Mouse (Mus musculus): ENCODE data around the gene Epb41l2. TPM values are rescaled to one million over a fixed set of nuclear protein-coding genes. Genes with fewer than 3 reads are reported as not detected.

Gene Epb41l2
- polyA plus RNA-seq, 1 experiment, result 37.9 TPM

DNA sequence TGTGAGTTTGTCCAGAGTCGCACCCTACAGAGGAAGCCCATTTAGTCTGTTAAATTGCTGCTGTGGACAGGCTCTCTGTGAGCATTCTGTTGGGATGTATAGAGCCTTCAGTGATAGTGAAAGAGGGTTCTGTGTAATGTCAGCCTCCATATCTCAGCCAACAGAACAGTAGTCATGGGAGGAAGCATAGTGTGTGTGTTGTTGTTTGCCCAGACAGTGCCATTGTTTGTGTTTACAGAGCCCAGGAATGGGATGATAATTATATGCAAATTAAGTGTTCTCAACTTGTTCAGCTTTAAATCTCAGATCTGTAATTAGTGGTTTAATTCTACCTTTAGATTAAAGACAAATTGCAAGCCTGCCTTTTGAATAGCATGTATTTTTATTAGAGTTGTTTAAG, 102.2 kb downstream of the Epb41l2 start:
- H3K79me3 ChIP-seq (ENCODE audit: low read depth), result peaks cover 15% of the 10 kb centered on the region

DNA sequence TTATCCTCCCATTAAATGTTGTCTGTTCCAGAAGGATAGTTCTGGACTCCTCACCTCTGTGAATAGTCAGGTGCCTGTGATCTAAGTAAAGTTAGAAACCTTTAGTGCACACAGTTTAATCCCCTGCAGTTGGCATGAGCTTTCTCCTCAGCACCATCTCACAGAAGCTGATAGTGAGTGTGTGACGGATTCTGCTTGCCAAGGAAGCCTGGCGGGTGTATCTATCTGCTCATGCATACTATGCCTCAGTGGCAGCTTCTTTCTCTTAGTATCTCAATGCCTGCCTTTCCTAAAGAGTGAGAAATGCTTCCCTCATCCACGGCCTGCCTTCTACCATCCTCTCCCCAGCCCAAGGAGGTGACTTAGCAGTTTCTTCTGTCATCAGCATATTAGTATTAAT, 103.1 kb downstream of the Epb41l2 start:
- Histone ChIP-seq H3ac (ENCODE audit: control insufficient read depth, insufficient read length, low read depth) (no peak overlapping the region), H3K27me3 (ENCODE audit: control insufficient read depth, insufficient read depth, insufficient read length) (no peaks in the 10 kb centered on the region), H3K36me3 (ENCODE audit: control insufficient read depth, insufficient read depth) (peaks cover 33% of the 10 kb centered on the region), H3K79me3 (ENCODE audit: low read depth) (peaks cover 18% of the 10 kb centered on the region), H3K79me2 (ENCODE audit: control insufficient read depth, insufficient read depth) (peaks cover 61% of the 10 kb centered on the region), H3K4me3 (ENCODE audit: insufficient read depth, poor library complexity, severe bottlenecking) (no peak overlapping the region)
- TF ChIP-seq MYOG (IDR thresholded peaks at IDR 0.05; ENCODE audit: control insufficient read depth, extremely low read depth, insufficient read length) (no peak), MAX (IDR thresholded peaks at IDR 0.05) (no peak), FOSL1 (IDR thresholded peaks at IDR 0.05; ENCODE audit: insufficient read depth, low read length, poor library complexity, severe bottlenecking) (no peak), USF1 (IDR thresholded peaks at IDR 0.05; ENCODE audit: low read depth) (no peak)

More for the DNA sequence above, 102.2 kb downstream of the Epb41l2 start:
- TF ChIP-seq MAX (IDR thresholded peaks at IDR 0.05) (no peak), MYOD1 (IDR thresholded peaks at IDR 0.05; ENCODE audit: control insufficient read depth, insufficient read length, low read depth) (no peak), CEBPB (IDR thresholded peaks at IDR 0.05; ENCODE audit: low read depth) (no peak), CTCF (IDR thresholded peaks at IDR 0.05; ENCODE audit: control insufficient read depth, insufficient read depth, insufficient read length) (no peak), USF1 (IDR thresholded peaks at IDR 0.05; ENCODE audit: low read depth) (no peak), MYOG (IDR thresholded peaks at IDR 0.05; ENCODE audit: control insufficient read depth, extremely low read depth, insufficient read length) (no peak), FOSL1 (IDR thresholded peaks at IDR 0.05; ENCODE audit: insufficient read depth, low read length, poor library complexity, severe bottlenecking) (no peak)
- no peaks in the 10 kb centered on the region for H3K27me3 ChIP-seq (ENCODE audit: control insufficient read depth, insufficient read depth, insufficient read length)
- H3ac ChIP-seq (ENCODE audit: control insufficient read depth, insufficient read length, low read depth), result no peak overlapping the region
- H3K79me2 ChIP-seq (ENCODE audit: control insufficient read depth, insufficient read depth), result peaks cover 60% of the 10 kb centered on the region
- peaks cover 41% of the 10 kb centered on the region for H3K36me3 ChIP-seq (ENCODE audit: control insufficient read depth, insufficient read depth)
- no peak overlapping the region for H3K4me3 ChIP-seq (ENCODE audit: insufficient read depth, poor library complexity, severe bottlenecking)

DNA sequence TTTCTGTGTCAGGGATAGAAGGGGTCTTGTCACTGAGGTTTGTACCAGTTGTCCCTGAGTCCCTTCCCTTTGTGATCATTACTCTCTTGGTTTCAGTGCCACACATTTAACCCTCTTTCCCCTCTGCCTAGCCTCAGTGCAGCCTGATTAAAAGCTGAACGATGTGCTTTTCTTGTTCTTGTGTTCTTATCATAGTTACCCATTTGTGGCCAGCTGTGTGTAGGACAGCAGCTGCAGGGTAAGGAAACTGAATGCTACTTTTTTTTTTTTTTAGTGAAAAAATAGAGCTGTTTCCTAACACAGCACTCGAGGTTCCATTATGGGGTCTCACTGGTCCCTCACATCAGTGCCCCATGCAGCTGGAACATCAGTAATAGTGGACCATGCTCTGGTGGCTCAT, 106.9 kb downstream of the Epb41l2 start:
- peaks cover 49% of the 10 kb centered on the region for H3K36me3 ChIP-seq (ENCODE audit: control insufficient read depth, insufficient read depth)
- TF ChIP-seq CTCF (IDR thresholded peaks at IDR 0.05; ENCODE audit: control insufficient read depth, insufficient read depth, insufficient read length) (no peak), USF1 (IDR thresholded peaks at IDR 0.05; ENCODE audit: low read depth) (no peak), CEBPB (IDR thresholded peaks at IDR 0.05; ENCODE audit: low read depth) (no peak), MYOD1 (IDR thresholded peaks at IDR 0.05; ENCODE audit: control insufficient read depth, insufficient read length, low read depth) (no peak), MYOG (IDR thresholded peaks at IDR 0.05; ENCODE audit: control insufficient read depth, extremely low read depth, insufficient read length) (no peak), FOSL1 (IDR thresholded peaks at IDR 0.05; ENCODE audit: insufficient read depth, low read length, poor library complexity, severe bottlenecking) (no peak)
- no peak overlapping the region for H3ac ChIP-seq (ENCODE audit: control insufficient read depth, insufficient read length, low read depth)
- H3K79me2 ChIP-seq (ENCODE audit: control insufficient read depth, insufficient read depth), result peaks cover 51% of the 10 kb centered on the region
- no peaks in the 10 kb centered on the region for H3K27me3 ChIP-seq (ENCODE audit: control insufficient read depth, insufficient read depth, insufficient read length)
- peaks cover 16% of the 10 kb centered on the region for H3K79me3 ChIP-seq (ENCODE audit: low read depth)
- H3K4me3 ChIP-seq (ENCODE audit: insufficient read depth, poor library complexity, severe bottlenecking), result no peak overlapping the region

DNA sequence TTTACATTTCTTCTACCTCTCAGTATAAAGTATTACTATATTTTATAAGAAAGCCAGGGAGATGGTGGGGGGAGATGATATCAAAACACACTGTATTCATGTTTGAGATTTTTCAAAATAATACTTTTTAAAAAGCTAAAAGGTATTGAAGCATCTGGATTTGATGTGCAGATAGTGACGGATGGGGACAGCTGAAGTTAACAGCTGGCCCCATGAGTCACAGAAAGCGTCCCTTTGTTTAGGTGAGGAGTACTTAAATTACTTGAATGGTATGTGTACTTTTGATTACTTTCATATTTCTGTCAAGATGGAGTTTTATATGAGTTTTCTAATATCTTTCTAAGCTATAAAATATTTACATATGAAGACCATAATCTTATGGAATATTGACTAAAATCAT, 112.3 kb downstream of the Epb41l2 start:
- Histone ChIP-seq H3K79me2 (ENCODE audit: control insufficient read depth, insufficient read depth) (peaks cover 10% of the 10 kb centered on the region), H3K27me3 (ENCODE audit: control insufficient read depth, insufficient read depth, insufficient read length) (no peaks in the 10 kb centered on the region), H3ac (ENCODE audit: control insufficient read depth, insufficient read length, low read depth) (no peak overlapping the region), H3K36me3 (ENCODE audit: control insufficient read depth, insufficient read depth) (peaks cover 63% of the 10 kb centered on the region), H3K4me3 (ENCODE audit: insufficient read depth, poor library complexity, severe bottlenecking) (no peak overlapping the region), H3K79me3 (ENCODE audit: low read depth) (peaks cover 5% of the 10 kb centered on the region)
- TF ChIP-seq MYOD1 (IDR thresholded peaks at IDR 0.05; ENCODE audit: control insufficient read depth, insufficient read length, low read depth) (peak; percentile 97), MYOG (IDR thresholded peaks at IDR 0.05; ENCODE audit: control insufficient read depth, extremely low read depth, insufficient read length) (no peak), FOSL1 (IDR thresholded peaks at IDR 0.05; ENCODE audit: insufficient read depth, low read length, poor library complexity, severe bottlenecking) (peak; percentile 57)

DNA sequence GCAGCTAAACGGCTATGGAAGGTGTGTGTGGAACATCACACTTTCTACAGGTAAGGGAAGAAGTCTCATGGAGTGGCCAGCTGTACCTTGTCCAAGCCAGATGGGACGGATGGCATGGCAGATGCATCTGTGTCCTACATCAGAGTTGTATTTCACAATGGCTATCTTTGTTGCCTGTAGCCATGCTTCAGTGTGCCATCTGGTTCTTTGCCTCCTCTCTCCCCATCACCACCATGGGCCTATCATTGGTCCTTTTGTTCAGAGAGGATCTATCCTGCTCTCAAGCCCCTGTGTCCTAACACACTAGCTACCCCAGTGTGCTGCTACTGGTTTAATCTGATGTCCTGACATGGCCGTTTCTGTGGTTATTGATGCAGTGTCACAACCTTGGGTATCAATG, 120.1 kb downstream of the Epb41l2 start:
- Histone ChIP-seq H3K79me3 (ENCODE audit: low read depth) (peaks cover 2% of the 10 kb centered on the region), H3K79me2 (ENCODE audit: control insufficient read depth, insufficient read depth) (no peaks in the 10 kb centered on the region), H3K4me3 (ENCODE audit: insufficient read depth, poor library complexity, severe bottlenecking) (no peak overlapping the region), H3K27me3 (ENCODE audit: control insufficient read depth, insufficient read depth, insufficient read length) (no peaks in the 10 kb centered on the region), H3ac (ENCODE audit: control insufficient read depth, insufficient read length, low read depth) (no peak overlapping the region), H3K36me3 (ENCODE audit: control insufficient read depth, insufficient read depth) (peaks cover 77% of the 10 kb centered on the region)
- TF ChIP-seq USF1 (IDR thresholded peaks at IDR 0.05; ENCODE audit: low read depth) (no peak), FOSL1 (IDR thresholded peaks at IDR 0.05; ENCODE audit: insufficient read depth, low read length, poor library complexity, severe bottlenecking) (no peak), MAX (IDR thresholded peaks at IDR 0.05) (no peak), MYOG (IDR thresholded peaks at IDR 0.05; ENCODE audit: control insufficient read depth, extremely low read depth, insufficient read length) (no peak), CTCF (IDR thresholded peaks at IDR 0.05; ENCODE audit: control insufficient read depth, insufficient read depth, insufficient read length) (no peak), CEBPB (IDR thresholded peaks at IDR 0.05; ENCODE audit: low read depth) (no peak)

DNA sequence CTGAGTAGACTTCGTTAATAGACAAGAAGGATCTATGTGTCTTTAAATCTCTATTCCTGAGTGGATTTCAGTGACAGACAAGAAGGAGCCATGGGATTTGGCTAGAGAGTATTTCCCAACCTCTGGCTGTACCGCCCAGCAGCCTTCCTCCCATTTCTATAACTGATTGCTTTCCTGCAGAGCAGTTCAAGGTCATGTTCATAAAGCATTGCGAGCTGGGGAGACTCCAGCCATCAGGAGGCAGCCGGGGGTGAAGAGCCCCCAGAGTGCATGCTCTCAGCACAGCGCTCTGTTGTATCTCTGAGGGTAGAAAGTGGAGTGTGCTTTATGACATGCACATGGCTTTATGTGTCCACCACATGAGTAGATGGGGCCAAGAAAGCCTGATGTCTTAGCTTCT, 123.2 kb downstream of the Epb41l2 start:
- H3K79me3 ChIP-seq (ENCODE audit: low read depth), result peaks cover 2% of the 10 kb centered on the region
- H3K36me3 ChIP-seq (ENCODE audit: control insufficient read depth, insufficient read depth), result peaks cover 86% of the 10 kb centered on the region
- no peaks in the 10 kb centered on the region for H3K27me3 ChIP-seq (ENCODE audit: control insufficient read depth, insufficient read depth, insufficient read length)
- no peak for TF ChIP-seq MYOD1 (IDR thresholded peaks at IDR 0.05; ENCODE audit: control insufficient read depth, insufficient read length, low read depth)
- no peak for TF ChIP-seq MAX (IDR thresholded peaks at IDR 0.05)
- no peak for TF ChIP-seq CTCF (IDR thresholded peaks at IDR 0.05; ENCODE audit: control insufficient read depth, insufficient read depth, insufficient read length)
- H3ac ChIP-seq (ENCODE audit: control insufficient read depth, insufficient read length, low read depth), result no peak overlapping the region
- no peak overlapping the region for H3K4me3 ChIP-seq (ENCODE audit: insufficient read depth, poor library complexity, severe bottlenecking)
- H3K79me2 ChIP-seq (ENCODE audit: control insufficient read depth, insufficient read depth), result no peaks in the 10 kb centered on the region

Data from C2C12 (cell line).